Mouse (Mus musculus): ENCODE results near the gene Cd19.
"Not testable (repeated sequence)": the region's sequence is repeated elsewhere in the genome, so short reads cannot be mapped to it uniquely, and the experiment has no call there.

The Cd19 gene

GRCm38 (mm10) chr7:126435801-126436200 lies 21.1 kb upstream of the Cd19 start:
- DNase-seq (ENCODE audit: low spot score in 2 of 2), result no peak

- no peak for DNase-seq (ENCODE audit: low spot score in 2 of 2)
Measured at GRCm38 (mm10) chr7:126434726-126435125, 20.0 kb upstream of the Cd19 start.

- no peak for DNase-seq (ENCODE audit: low spot score in 2 of 2)
Measured at GRCm38 (mm10) chr7:126430167-126430566, 15.5 kb upstream of the Cd19 start.

GRCm38 (mm10) chr7:126429503-126429898 lies 14.8 kb upstream of the Cd19 start:
- no peak for DNase-seq (ENCODE audit: low spot score in 2 of 2)

GRCm38 (mm10) chr7:126428631-126429502 lies 14.2 kb upstream of the Cd19 start, which contains the start of gene Rabep2:
Rabep2 (plus strand) TSS chr7:126428759.
- DNase-seq (ENCODE audit: low spot score in 2 of 2), result peak; percentile 93 to 95

- DNase-seq (ENCODE audit: low spot score in 2 of 2), result no peak
Measured at GRCm38 (mm10) chr7:126428154-126428553, 13.5 kb upstream of the Cd19 start.

GRCm38 (mm10) chr7:126427323-126427860 lies 12.7 kb upstream of the Cd19 start:
- DNase-seq (ENCODE audit: low spot score in 2 of 2), result no peak

- DNase-seq (ENCODE audit: low spot score in 2 of 2), result no peak
Measured at GRCm38 (mm10) chr7:126424161-126424560, 9.5 kb upstream of the Cd19 start.

GRCm38 (mm10) chr7:126421756-126422155 lies 7.1 kb upstream of the Cd19 start:
- DNase-seq (ENCODE audit: low spot score in 2 of 2), result peak in 1 of 2 experiments; percentile 57

GRCm38 (mm10) chr7:126418496-126418895 lies 3.8 kb upstream of the Cd19 start:
- DNase-seq (ENCODE audit: low spot score in 2 of 2), result no peak

GRCm38 (mm10) chr7:126417606-126418005 lies 2.9 kb upstream of the Cd19 start:
- DNase-seq (ENCODE audit: low spot score in 2 of 2), result no peak

GRCm38 (mm10) chr7:126417045-126417444 lies 2.4 kb upstream of the Cd19 start:
- DNase-seq (ENCODE audit: low spot score in 2 of 2), result peak in 1 of 2 experiments; percentile 49

- peak in 1 of 2 experiments; percentile 73 for DNase-seq (ENCODE audit: low spot score in 2 of 2)
Measured at GRCm38 (mm10) chr7:126416615-126417014, 1.9 kb upstream of the Cd19 start.

GRCm38 (mm10) chr7:126411061-126411460 lies 3.6 kb downstream of the Cd19 start:
- DNase-seq (ENCODE audit: low spot score in 2 of 2), result no peak

GRCm38 (mm10) chr7:126408686-126409085 lies 6.0 kb downstream of the Cd19 start:
- DNase-seq (ENCODE audit: low spot score in 2 of 2), result no peak

- DNase-seq (ENCODE audit: low spot score in 2 of 2), result not testable (repeated sequence)
Measured at GRCm38 (mm10) chr7:126402518-126402917, 12.2 kb downstream of the Cd19 start.

- DNase-seq (ENCODE audit: low spot score in 2 of 2), result peak; percentile 83 to 90
Measured at GRCm38 (mm10) chr7:126399548-126399947, 15.1 kb downstream of the Cd19 start.

GRCm38 (mm10) chr7:126397822-126398221 lies 16.9 kb downstream of the Cd19 start:
- no peak for DNase-seq (ENCODE audit: low spot score in 2 of 2)

GRCm38 (mm10) chr7:126397221-126397620 lies 17.5 kb downstream of the Cd19 start:
- DNase-seq (ENCODE audit: low spot score in 2 of 2), result no peak

- peak; percentile 95 to 97 for DNase-seq (ENCODE audit: low spot score in 2 of 2)
Measured at GRCm38 (mm10) chr7:126396298-126397119, 18.2 kb downstream of the Cd19 start, which contains the start of gene Nfatc2ip. Nfatc2ip (minus strand) TSS chr7:126396737.

- not testable (repeated sequence) for DNase-seq (ENCODE audit: low spot score in 2 of 2)
Measured at GRCm38 (mm10) chr7:126392086-126392884, 22.4 kb downstream of the Cd19 start.
